Mouse (Mus musculus): ENCODE data around the gene Has3.
A peak's percentile ranks its signal among the peaks of the same experiment; 100 is the strongest.

The Has3 gene

DNA sequence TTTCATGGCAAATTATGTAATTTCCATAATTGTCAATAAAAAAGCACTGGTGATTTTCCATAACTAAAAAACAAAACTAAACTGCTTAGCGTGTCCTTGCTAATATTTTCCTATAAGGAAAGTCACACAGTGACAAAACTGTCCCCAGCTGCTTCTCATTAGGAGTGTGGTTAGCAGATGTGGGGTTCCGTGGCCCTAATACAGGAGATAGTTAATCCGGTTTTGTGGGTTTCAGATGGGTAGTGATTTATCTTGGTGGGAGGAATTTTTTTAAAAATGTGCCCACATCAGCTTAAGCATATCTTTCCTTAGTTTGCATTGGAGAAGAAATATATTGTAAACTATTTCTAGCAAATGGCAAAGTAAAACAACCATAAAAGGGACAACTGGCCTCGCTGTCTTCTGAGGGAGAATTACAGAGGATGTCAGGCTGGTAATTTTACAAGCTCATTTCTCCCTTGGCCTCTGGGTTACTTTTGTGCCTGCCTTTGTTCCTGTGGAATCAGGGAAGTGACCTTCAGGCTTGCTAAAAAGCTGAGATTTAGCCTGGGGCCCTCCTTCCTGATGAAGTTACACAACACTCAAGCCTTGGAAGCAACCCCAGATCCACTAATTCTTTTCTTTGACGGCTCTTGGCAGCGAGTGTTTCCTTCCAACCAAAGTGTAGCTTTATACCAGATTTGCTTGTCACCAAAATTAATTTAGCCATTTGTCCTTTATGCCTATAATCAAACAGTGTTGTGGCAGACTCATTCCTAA is 59.3 kb downstream of the Has3 start:
- DNase-seq (ENCODE audit: extremely low spot score, low read depth, low spot score): peak; percentile 46

DNA sequence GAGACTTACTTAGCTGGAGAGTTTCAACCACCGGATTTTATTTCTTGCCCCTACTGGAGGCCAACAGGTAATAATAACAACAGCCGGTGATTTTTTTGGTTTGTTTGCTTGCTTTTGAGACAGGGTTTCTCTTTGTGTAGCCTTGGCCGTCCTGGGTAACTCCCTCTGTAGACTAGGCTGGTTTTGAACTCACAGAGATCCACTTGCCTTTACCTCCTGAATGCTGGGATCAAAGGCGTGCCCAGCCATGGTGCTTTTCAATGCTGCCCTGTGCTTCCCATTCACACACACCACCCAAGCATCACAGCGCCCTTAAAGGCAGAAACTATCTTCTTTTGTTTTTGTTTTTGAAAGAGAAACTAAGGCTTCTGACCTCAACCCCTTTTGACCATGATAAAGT is 59.9 kb downstream of the Has3 start:
- DNase-seq (ENCODE audit: extremely low spot score, low read depth, low spot score): no peak

DNA sequence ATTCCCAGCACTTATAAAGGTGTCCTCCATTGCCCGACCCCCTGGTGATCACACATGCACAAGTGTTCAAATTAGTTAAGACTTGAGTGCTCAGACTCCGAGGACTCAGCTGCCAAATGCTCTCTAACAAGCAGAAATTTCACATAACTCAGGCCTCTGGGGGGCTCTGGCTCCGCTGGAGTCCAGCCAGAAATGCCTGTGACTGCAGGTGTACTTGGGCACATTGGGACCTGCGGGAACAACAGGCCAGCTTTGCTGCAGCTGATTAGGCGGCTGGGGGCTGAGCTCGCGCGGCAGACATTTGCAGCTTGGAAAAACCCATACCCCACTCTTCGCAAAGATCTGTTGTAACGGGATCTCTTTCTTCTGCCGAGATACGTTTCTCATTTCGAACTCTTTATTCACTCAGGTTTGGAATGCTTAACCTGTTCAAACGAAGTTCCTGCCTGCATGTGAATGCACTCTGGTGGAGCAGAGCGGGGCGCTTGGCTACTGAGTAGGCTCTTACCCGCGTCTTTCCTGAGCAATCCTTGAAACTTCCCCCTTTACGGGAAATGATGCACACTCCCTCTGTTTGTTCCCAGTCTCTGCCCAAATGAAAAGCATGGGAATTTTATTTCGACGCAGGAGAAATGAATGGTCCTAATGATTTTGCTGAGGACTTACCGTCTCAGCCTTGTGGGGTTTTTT is 62.5 kb downstream of the Has3 start:
- DNase-seq (ENCODE audit: extremely low spot score, low read depth, low spot score): no peak

DNA sequence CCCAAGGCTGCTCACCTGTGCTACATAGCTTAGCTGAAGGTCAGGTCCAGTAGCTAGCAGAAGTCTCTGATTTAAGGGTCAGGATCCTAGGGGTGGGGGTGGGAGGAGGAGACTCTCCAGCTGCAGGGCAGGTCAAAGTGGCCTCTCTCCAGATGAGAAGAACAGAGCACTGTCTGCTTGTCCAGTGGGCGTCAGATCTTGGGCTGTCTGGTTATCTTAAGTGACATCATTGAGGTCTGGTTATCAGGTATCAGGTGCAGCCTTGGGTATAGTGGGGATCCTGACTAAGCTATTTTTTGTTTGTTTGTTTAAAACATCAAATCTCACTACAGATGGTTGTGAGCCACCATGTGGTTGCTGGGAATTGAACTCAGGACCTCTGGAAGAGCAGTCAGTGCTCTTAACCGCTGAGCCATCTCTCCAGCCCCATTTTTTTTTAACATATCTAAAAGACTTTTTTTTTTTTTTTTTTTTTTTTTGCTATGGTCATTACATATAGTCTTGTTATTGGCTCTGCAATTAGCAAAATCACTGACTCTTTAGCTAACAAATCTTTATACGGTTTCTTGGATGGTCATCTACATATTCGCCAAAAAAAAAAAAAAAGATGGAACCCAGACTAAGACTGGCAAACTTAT is 63.6 kb downstream of the Has3 start:
- no peak for DNase-seq (ENCODE audit: extremely low spot score, low read depth, low spot score)

All from hindlimb bud, embryonic 11.5 days (tissue).